Mouse (Mus musculus): ENCODE measurements around the gene Bmpr1a.

- no peak for TF ChIP-seq CTCF (conservative IDR thresholded peaks at IDR 0.05; ENCODE audit: low read length)
- no peak for TF ChIP-seq NANOG (IDR thresholded peaks at IDR 0.05; ENCODE audit: borderline replicate concordance, low read length)
- no peak for TF ChIP-seq POU5F1 (IDR thresholded peaks at IDR 0.05; ENCODE audit: borderline replicate concordance, low read length)
These were observed 100.3 kb downstream of the Bmpr1a start for GRCm38 (mm10) chr14:34402871-34403270.
